Mouse (Mus musculus): Measurements from ENCODE around the gene Katnal1. TPM values are rescaled to one million over a fixed set of nuclear protein-coding genes. Genes with fewer than 3 reads are reported as not detected.
A peak's percentile ranks its signal among the peaks of the same experiment; 100 is the strongest.

The Katnal1 gene
- polyA plus RNA-seq, 1 experiment from 2014 or later = 17.4 TPM

GRCm38 (mm10) chr5:148910066-148910465 lies 19.1 kb downstream of the Katnal1 start:
- 89% methylated on average over 4 of the region's 4 CpGs for WGBS (ENCODE audit: insufficient replicate concordance)
- Histone ChIP-seq H3K36me3 (ENCODE audit: control insufficient read depth, insufficient read depth, low read length) (peaks cover 8% of the 10 kb centered on the region), H3K9ac (ENCODE audit: low read depth, low read length) (no peak overlapping the region), H3K4me2 (no peak overlapping the region), H3K4me1 (ENCODE audit: control insufficient read depth, insufficient read depth, low read length) (peaks cover 25% of the 10 kb centered on the region), H3K4me3 (ENCODE audit: low read depth, low read length) (no peak overlapping the region), H3K27ac (ENCODE audit: low read depth, low read length) (no peak overlapping the region), H3K27me3 (ENCODE audit: control insufficient read depth, insufficient read depth, low read length) (no peaks in the 10 kb centered on the region), H3K9me3 (replicated peaks; ENCODE audit: control insufficient read depth, low read length) (no peaks in the 10 kb centered on the region)
- ATAC-seq (replicated peaks; ENCODE audit: insufficient number of reproducible peaks, low FRiP score, low TSS enrichment) = no peak

- ATAC-seq (replicated peaks; ENCODE audit: insufficient number of reproducible peaks, low FRiP score, low TSS enrichment) = 0 out of 2 replicates have a peak, but pooled peaks have one; percentile 9
- Histone ChIP-seq H3K9me3 (replicated peaks; ENCODE audit: control insufficient read depth, low read length) (no peaks in the 10 kb centered on the region), H3K4me1 (ENCODE audit: control insufficient read depth, insufficient read depth, low read length) (peaks cover 25% of the 10 kb centered on the region), H3K4me3 (ENCODE audit: low read depth, low read length) (no peak overlapping the region), H3K27me3 (ENCODE audit: control insufficient read depth, insufficient read depth, low read length) (no peaks in the 10 kb centered on the region), H3K27ac (ENCODE audit: low read depth, low read length) (peak overlapping the region; percentile 8; the same call in 1 of the 2 replicates), H3K4me2 (peak overlapping the region; percentile 2; the same call in 1 of the 2 replicates), H3K36me3 (ENCODE audit: control insufficient read depth, insufficient read depth, low read length) (peaks cover 8% of the 10 kb centered on the region), H3K9ac (ENCODE audit: low read depth, low read length) (no peak overlapping the region)
- WGBS (ENCODE audit: insufficient replicate concordance) = 23% methylated on average over 6 of the region's 6 CpGs
These were observed 19.7 kb downstream of the Katnal1 start for GRCm38 (mm10) chr5:148909402-148909801.

DNA sequence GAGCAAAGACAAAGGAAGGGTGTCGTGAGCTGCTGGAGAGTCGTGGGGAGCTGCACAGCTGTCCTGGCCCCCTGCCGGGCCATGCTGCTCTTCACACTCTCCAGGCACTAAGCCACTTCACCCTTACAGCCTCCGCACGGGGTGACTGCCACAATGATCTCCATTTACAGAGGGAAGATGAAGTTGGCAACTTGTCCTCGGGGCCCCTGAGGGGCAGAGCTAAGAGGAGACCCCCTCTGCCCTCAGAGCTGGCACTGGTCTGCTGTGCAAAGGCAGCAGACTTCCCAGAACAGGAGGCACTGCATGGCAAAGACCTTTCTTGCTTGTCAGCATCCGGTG lies 20.1 kb downstream of the Katnal1 start:
- H3K27ac ChIP-seq (ENCODE audit: low read depth, low read length) = peak overlapping the region; percentile 8; the same call in 1 of the 2 replicates
- peak overlapping the region; percentile 2 for H3K4me2 ChIP-seq
- no peak overlapping the region for H3K9ac ChIP-seq (ENCODE audit: low read depth, low read length)
- H3K4me3 ChIP-seq (ENCODE audit: low read depth, low read length) = no peak overlapping the region
- WGBS (ENCODE audit: insufficient replicate concordance) = 12% methylated on average over 7 of the region's 7 CpGs
- ATAC-seq (replicated peaks; ENCODE audit: insufficient number of reproducible peaks, low FRiP score, low TSS enrichment) = peak; percentile 51; the same call in 1 of the 2 replicates
- peaks cover 8% of the 10 kb centered on the region for H3K36me3 ChIP-seq (ENCODE audit: control insufficient read depth, insufficient read depth, low read length)
- no peaks in the 10 kb centered on the region for H3K9me3 ChIP-seq (replicated peaks; ENCODE audit: control insufficient read depth, low read length)
- H3K4me1 ChIP-seq (ENCODE audit: control insufficient read depth, insufficient read depth, low read length) = peaks cover 25% of the 10 kb centered on the region
- no peaks in the 10 kb centered on the region for H3K27me3 ChIP-seq (ENCODE audit: control insufficient read depth, insufficient read depth, low read length)

DNA sequence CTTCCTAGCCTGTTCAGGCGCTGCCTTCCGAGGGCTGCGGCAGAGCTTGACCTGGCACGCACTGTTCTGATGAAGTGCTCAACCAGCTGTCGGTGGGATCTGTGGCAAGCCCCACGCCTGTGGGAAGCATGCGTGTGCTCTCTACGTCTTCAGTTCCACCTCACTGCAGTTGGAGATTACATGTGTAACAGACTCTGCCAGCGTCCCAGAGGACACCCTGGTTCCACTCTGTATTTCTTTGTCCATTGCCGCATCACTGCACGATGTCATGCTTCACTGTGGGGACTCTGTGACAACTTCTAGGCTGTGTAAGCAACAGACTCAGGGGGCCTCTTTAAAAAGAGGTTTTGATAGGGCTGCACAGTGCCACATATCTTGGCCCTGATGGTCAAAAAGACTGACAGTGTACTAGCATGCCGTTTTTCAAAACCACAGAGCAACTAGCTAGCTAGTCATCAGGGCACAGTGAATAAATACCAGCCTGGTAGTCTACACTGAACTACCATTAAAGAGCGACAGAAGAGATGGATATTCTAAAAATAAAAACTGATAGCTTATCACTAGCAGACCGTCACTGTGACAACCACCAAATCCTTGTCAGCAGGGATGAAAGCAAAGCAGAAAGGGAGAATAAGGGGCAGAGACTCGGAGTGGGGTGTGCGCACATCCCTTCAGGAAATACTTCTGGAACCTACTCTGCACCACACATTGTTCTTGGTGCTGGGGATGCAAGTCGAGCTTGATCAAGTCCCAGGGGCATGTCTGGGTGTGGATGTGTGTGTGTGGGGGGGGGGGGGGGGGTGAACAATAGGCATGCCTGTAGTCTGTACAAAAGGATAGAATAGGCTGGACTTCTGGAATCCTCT lies 20.7 kb downstream of the Katnal1 start:
- ATAC-seq (replicated peaks; ENCODE audit: insufficient number of reproducible peaks, low FRiP score, low TSS enrichment) = no peak
- no peak overlapping the region for H3K4me3 ChIP-seq (ENCODE audit: low read depth, low read length)
- no peaks in the 10 kb centered on the region for H3K27me3 ChIP-seq (ENCODE audit: control insufficient read depth, insufficient read depth, low read length)

DNA sequence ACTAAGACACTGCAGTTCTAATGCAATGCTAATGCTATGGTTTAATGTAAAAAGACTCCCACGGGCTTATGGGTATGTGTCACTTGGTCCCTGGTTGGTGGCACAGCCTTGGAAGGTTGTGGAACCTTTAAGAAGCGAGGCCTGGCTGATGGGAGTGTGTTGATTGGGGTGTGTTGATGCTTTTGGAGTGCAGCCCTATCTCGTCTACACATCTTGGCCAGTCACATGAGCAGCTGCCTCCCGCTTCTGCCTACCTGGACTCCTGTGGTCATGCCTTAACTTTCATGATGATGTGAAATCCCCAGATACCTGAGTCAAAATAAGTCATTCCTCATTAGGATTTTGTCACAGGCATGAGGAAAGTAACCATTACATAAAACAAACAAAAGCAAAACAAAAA lies 22.8 kb downstream of the Katnal1 start:
- H3K9ac ChIP-seq (ENCODE audit: low read depth, low read length) = no peak overlapping the region
- no peak overlapping the region for H3K27ac ChIP-seq (ENCODE audit: low read depth, low read length)
- WGBS (ENCODE audit: insufficient replicate concordance) = 76% methylated on average over 4 of the region's 4 CpGs
- ATAC-seq (replicated peaks; ENCODE audit: insufficient number of reproducible peaks, low FRiP score, low TSS enrichment) = no peak
- no peak overlapping the region for H3K4me3 ChIP-seq (ENCODE audit: low read depth, low read length)
- no peaks in the 10 kb centered on the region for H3K27me3 ChIP-seq (ENCODE audit: control insufficient read depth, insufficient read depth, low read length)
- no peak overlapping the region for H3K4me2 ChIP-seq
- no peaks in the 10 kb centered on the region for H3K36me3 ChIP-seq (ENCODE audit: control insufficient read depth, insufficient read depth, low read length)
- peaks cover 25% of the 10 kb centered on the region for H3K4me1 ChIP-seq (ENCODE audit: control insufficient read depth, insufficient read depth, low read length)
- H3K9me3 ChIP-seq (replicated peaks; ENCODE audit: control insufficient read depth, low read length) = no peaks in the 10 kb centered on the region

More for the DNA sequence above, 20.7 kb downstream of the Katnal1 start:
- H3K36me3 ChIP-seq (ENCODE audit: control insufficient read depth, insufficient read depth, low read length) = peaks cover 6% of the 10 kb centered on the region
- H3K9ac ChIP-seq (ENCODE audit: low read depth, low read length) = 0 out of 2 replicates have a peak overlapping the region, but pooled peaks have one; percentile 2
- peak overlapping the region; percentile 27 for H3K4me2 ChIP-seq
- peak overlapping the region; percentile 57; the same call in 1 of the 2 replicates for H3K27ac ChIP-seq (ENCODE audit: low read depth, low read length)
- no peaks in the 10 kb centered on the region for H3K9me3 ChIP-seq (replicated peaks; ENCODE audit: control insufficient read depth, low read length)
- H3K4me1 ChIP-seq (ENCODE audit: control insufficient read depth, insufficient read depth, low read length) = peaks cover 25% of the 10 kb centered on the region
- WGBS (ENCODE audit: insufficient replicate concordance) = 42% methylated on average over 17 of the region's 17 CpGs

DNA sequence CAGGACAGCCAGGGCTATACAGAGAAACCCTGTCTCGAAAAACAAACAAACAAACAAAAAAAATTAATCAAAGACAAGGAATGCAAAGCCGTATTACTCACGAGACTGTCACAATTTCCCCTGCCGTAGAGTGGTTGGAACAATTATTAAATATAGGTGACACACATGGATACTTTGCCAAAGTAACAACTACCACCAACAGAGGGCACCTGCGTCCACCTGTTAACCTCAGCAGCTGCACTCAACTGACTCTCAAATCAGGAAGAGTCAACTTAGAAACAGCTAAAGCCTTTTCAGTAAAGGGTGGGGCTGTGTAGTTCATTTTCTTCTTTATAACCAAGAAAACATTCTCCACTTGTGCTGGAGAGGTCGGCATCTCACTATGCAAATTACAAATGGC lies 24.3 kb downstream of the Katnal1 start:
- no peak overlapping the region for H3K9ac ChIP-seq (ENCODE audit: low read depth, low read length)
- H3K27me3 ChIP-seq (ENCODE audit: control insufficient read depth, insufficient read depth, low read length) = no peaks in the 10 kb centered on the region
- no peak overlapping the region for H3K27ac ChIP-seq (ENCODE audit: low read depth, low read length)
- no peak overlapping the region for H3K4me2 ChIP-seq
- no peaks in the 10 kb centered on the region for H3K36me3 ChIP-seq (ENCODE audit: control insufficient read depth, insufficient read depth, low read length)
- H3K4me3 ChIP-seq (ENCODE audit: low read depth, low read length) = no peak overlapping the region
- no peak for ATAC-seq (replicated peaks; ENCODE audit: insufficient number of reproducible peaks, low FRiP score, low TSS enrichment)
- no peaks in the 10 kb centered on the region for H3K9me3 ChIP-seq (replicated peaks; ENCODE audit: control insufficient read depth, low read length)
- WGBS (ENCODE audit: insufficient replicate concordance) = 71% methylated on average over 6 of the region's 6 CpGs
- H3K4me1 ChIP-seq (ENCODE audit: control insufficient read depth, insufficient read depth, low read length) = peaks cover 24% of the 10 kb centered on the region

GRCm38 (mm10) chr5:148899361-148899760 lies 29.8 kb downstream of the Katnal1 start:
- no peak for ATAC-seq (replicated peaks; ENCODE audit: insufficient number of reproducible peaks, low FRiP score, low TSS enrichment)
- Histone ChIP-seq H3K36me3 (ENCODE audit: control insufficient read depth, insufficient read depth, low read length) (no peaks in the 10 kb centered on the region), H3K27ac (ENCODE audit: low read depth, low read length) (no peak overlapping the region), H3K27me3 (ENCODE audit: control insufficient read depth, insufficient read depth, low read length) (no peaks in the 10 kb centered on the region), H3K4me3 (ENCODE audit: low read depth, low read length) (no peak overlapping the region), H3K4me1 (ENCODE audit: control insufficient read depth, insufficient read depth, low read length) (peaks cover 8% of the 10 kb centered on the region; the same call in 1 of the 2 replicates), H3K4me2 (no peak overlapping the region), H3K9ac (ENCODE audit: low read depth, low read length) (no peak overlapping the region), H3K9me3 (replicated peaks; ENCODE audit: control insufficient read depth, low read length) (no peaks in the 10 kb centered on the region)
- WGBS (ENCODE audit: insufficient replicate concordance) = 90% methylated on average over 7 of the region's 7 CpGs

DNA sequence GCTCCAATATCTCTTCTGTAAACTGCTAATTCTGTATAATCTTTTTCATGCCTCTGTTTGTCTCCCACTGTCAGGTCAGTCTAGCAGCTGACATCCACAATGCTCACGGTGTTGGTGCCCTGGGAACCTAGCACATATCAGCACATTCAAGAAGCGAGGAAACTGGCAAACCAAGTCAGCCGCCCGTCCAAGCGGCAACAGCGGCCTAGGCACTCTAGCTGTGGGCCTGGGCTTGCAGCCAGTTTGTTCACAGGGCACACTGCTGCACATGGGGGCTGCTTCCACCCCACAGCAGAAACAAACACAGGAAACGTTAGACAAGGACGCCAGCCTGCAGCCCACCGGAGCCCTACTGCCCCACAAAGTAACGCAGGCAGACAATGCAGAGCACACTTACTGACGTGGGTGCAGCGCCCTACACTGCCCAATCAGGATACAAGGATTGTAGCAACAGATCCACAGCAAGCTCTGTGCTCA lies 31.1 kb downstream of the Katnal1 start:
- H3K9ac ChIP-seq (ENCODE audit: low read depth, low read length) = 0 out of 2 replicates have a peak overlapping the region, but pooled peaks have one; percentile 4
- H3K9me3 ChIP-seq (replicated peaks; ENCODE audit: control insufficient read depth, low read length) = no peaks in the 10 kb centered on the region
- H3K4me3 ChIP-seq (ENCODE audit: low read depth, low read length) = no peak overlapping the region
- no peaks in the 10 kb centered on the region for H3K27me3 ChIP-seq (ENCODE audit: control insufficient read depth, insufficient read depth, low read length)
- peaks cover 5% of the 10 kb centered on the region for H3K36me3 ChIP-seq (ENCODE audit: control insufficient read depth, insufficient read depth, low read length)
- peak overlapping the region; percentile 41; the same call in 1 of the 2 replicates for H3K27ac ChIP-seq (ENCODE audit: low read depth, low read length)
- no peak overlapping the region for H3K4me2 ChIP-seq
- ATAC-seq (replicated peaks; ENCODE audit: insufficient number of reproducible peaks, low FRiP score, low TSS enrichment) = no peak
- WGBS (ENCODE audit: insufficient replicate concordance) = 65% methylated on average over 12 of the region's 12 CpGs
- peaks cover 8% of the 10 kb centered on the region; the same call in 1 of the 2 replicates for H3K4me1 ChIP-seq (ENCODE audit: control insufficient read depth, insufficient read depth, low read length)
